Mouse (Mus musculus) thymus, adult 2 months (tissue): ENCODE data around the gene Zscan2. TPM values are rescaled to one million over a fixed set of nuclear protein-coding genes. Genes with fewer than 3 reads are reported as not detected.

ENCODE experiments used
- DNase-seq: peaks from one replicate; pipeline ENCODE4 v3.0.0; 2021
- H3K27ac ChIP-seq: fragments of 200-500 bp; 2 replicates; pipeline ENCODE4 v1.5.1; 2012; ENCODE audit warnings: low read length, control low read depth; ENCODE audit not compliant: control insufficient read depth, insufficient read depth
- H3K27me3 ChIP-seq: fragments of 200-500 bp; 2 replicates; pipeline ENCODE4 v1.6.1; 2012; ENCODE audit warnings: mild to moderate bottlenecking, low read length, moderate library complexity, mixed read lengths; ENCODE audit not compliant: control insufficient read depth, insufficient read depth
- H3K36me3 ChIP-seq: fragments of 200-500 bp; 2 replicates; pipeline ENCODE4 v1.6.1; 2012; ENCODE audit warnings: mild to moderate bottlenecking, low read length, moderate library complexity; ENCODE audit not compliant: control insufficient read depth, insufficient read depth
- H3K4me1 ChIP-seq: fragments of 200-500 bp; replicated peaks from 2 replicates; pipeline ENCODE4 v1.6.1; 2012; ENCODE audit warnings: low read length; ENCODE audit not compliant: control insufficient read depth, insufficient read depth
- H3K4me3 ChIP-seq: fragments of 200-500 bp; 2 replicates; pipeline ENCODE4 v1.5.1; 2012; ENCODE audit warnings: mild to moderate bottlenecking, low read length, control low read depth, moderate library complexity; ENCODE audit not compliant: control insufficient read depth, insufficient read depth
- CTCF ChIP-seq: fragments of 200-500 bp; IDR thresholded peaks from 2 replicates; pipeline ENCODE4 v1.5.1; 2012; ENCODE audit warnings: mild to moderate bottlenecking, control low read depth, low read length, moderate library complexity, borderline replicate concordance; ENCODE audit not compliant: control insufficient read depth, poor library complexity, insufficient read depth; ENCODE audit errors: extremely low read depth
- POLR2A ChIP-seq: fragments of 200-500 bp; IDR thresholded peaks from 2 replicates; pipeline ENCODE4 v1.6.1; 2012; ENCODE audit warnings: mild to moderate bottlenecking, low read length, control low read depth, moderate library complexity; ENCODE audit not compliant: control insufficient read depth, poor library complexity, insufficient read depth; ENCODE audit errors: extremely low read depth
- WGBS: fragments of 180-500 bp; shearing (Covaris S2); methylation state at CpG from one replicate; pipeline ENCODE4 v1.1.7; 2018; 5-methylcytosine and 5-hydroxymethylcytosine counted together
- polyA plus RNA-seq: library from polyadenylated mRNA; depleted of rRNA; stranded (reverse); fragments of >200 nt; gene quantifications from 2 replicates; pipeline ENCODE4 v1.2.3, GENCODE M21; 2012

Zscan2 gene
- polyA plus RNA-seq, 1 experiment = 26.2 TPM

GRCm38 (mm10) chr7:80844691-80845090, 16.0 kb upstream of the Zscan2 start:
- TF ChIP-seq CTCF (no peak), POLR2A (no peak)
- no peaks in the 10 kb centered on the region for H3K36me3 ChIP-seq
- WGBS = 97% methylated on average over 12 of the region's 12 CpGs
- peaks cover 3% of the 10 kb centered on the region for H3K4me1 ChIP-seq
- no peak overlapping the region for H3K4me3 ChIP-seq
- no peak overlapping the region for H3K27ac ChIP-seq
- DNase-seq = no peak
- no peaks in the 10 kb centered on the region for H3K27me3 ChIP-seq

GRCm38 (mm10) chr7:80845621-80846279, 15.0 kb upstream of the Zscan2 start:
- Histone ChIP-seq H3K4me1 (no peaks in the 10 kb centered on the region), H3K27ac (no peak overlapping the region), H3K36me3 (no peaks in the 10 kb centered on the region), H3K4me3 (no peak overlapping the region), H3K27me3 (no peaks in the 10 kb centered on the region)
- no peak for TF ChIP-seq CTCF
- TF ChIP-seq POLR2A = no peak
- WGBS = 77% methylated on average over 15 of the region's 15 CpGs
- DNase-seq = no peak

GRCm38 (mm10) chr7:80846280-80846678, 14.4 kb upstream of the Zscan2 start:
- no peaks in the 10 kb centered on the region for H3K36me3 ChIP-seq
- TF ChIP-seq CTCF = no peak
- no peak for TF ChIP-seq POLR2A
- no peak for DNase-seq
- H3K4me3 ChIP-seq = no peak overlapping the region
- no peak overlapping the region for H3K27ac ChIP-seq
- no peaks in the 10 kb centered on the region; the same call in 1 of the 2 replicates for H3K4me1 ChIP-seq
- WGBS = 91% methylated on average over 10 of the region's 10 CpGs
- no peaks in the 10 kb centered on the region for H3K27me3 ChIP-seq

GRCm38 (mm10) chr7:80846709-80847108, 14.0 kb upstream of the Zscan2 start:
- 92% methylated on average over 5 of the region's 5 CpGs for WGBS
- TF ChIP-seq POLR2A (no peak), CTCF (no peak)

GRCm38 (mm10) chr7:80849267-80849666, 11.5 kb upstream of the Zscan2 start:
- Histone ChIP-seq H3K36me3 (no peaks in the 10 kb centered on the region), H3K4me1 (no peaks in the 10 kb centered on the region; the same call in 1 of the 2 replicates), H3K4me3 (no peak overlapping the region), H3K27me3 (no peaks in the 10 kb centered on the region), H3K27ac (no peak overlapping the region)
- DNase-seq = no peak
- 97% methylated on average over 2 of the region's 2 CpGs for WGBS
- no peak for TF ChIP-seq CTCF
- no peak for TF ChIP-seq POLR2A

More at GRCm38 (mm10) chr7:80846709-80847108, 14.0 kb upstream of the Zscan2 start:
- no peak for DNase-seq
- Histone ChIP-seq H3K4me3 (no peak overlapping the region), H3K27ac (no peak overlapping the region), H3K4me1 (no peaks in the 10 kb centered on the region; the same call in 1 of the 2 replicates), H3K36me3 (no peaks in the 10 kb centered on the region), H3K27me3 (no peaks in the 10 kb centered on the region)

GRCm38 (mm10) chr7:80849710-80850109, 11.0 kb upstream of the Zscan2 start:
- H3K27ac ChIP-seq = no peak overlapping the region
- DNase-seq = no peak
- H3K4me1 ChIP-seq = no peaks in the 10 kb centered on the region; the same call in 1 of the 2 replicates
- TF ChIP-seq POLR2A (no peak), CTCF (no peak)
- no peak overlapping the region for H3K4me3 ChIP-seq
- H3K36me3 ChIP-seq = no peaks in the 10 kb centered on the region
- 30% methylated on average over 4 of the region's 4 CpGs for WGBS
- no peaks in the 10 kb centered on the region for H3K27me3 ChIP-seq
